Mouse (Mus musculus) megakaryocyte-erythroid progenitor cell, adult 5-6 weeks (primary cell): Measurements from ENCODE around the gene Ppp1r27. TPM values are rescaled to one million over a fixed set of nuclear protein-coding genes. Genes with fewer than 3 reads are reported as not detected.

Experiments
- total RNA-seq, 2 experiments: library from RNA; stranded (forward) in 1 of 2; stranded (reverse) in 1 of 2; fragments of 200-1000, 215-1000 nt in 1 of 2; fragments of >200 nt in 1 of 2; fragmentation: Nextera tagmentation in 1 of 2; gene quantifications; 2 replicates each; pipeline ENCODE4 v1.2.3; 2014 to 2017

Ppp1r27 gene
- total RNA-seq, 2 experiments from 2014 or later: not detected

Other genes starting within 250 kb of the Ppp1r27 start
Only the 30 nearest of the 34 such genes appear.
- 774 and 823 TPM in 2 replicates for gene Actg1, start 202.6 kb downstream of the Ppp1r27 start, total RNA-seq (2014; fragmentation: Nextera tagmentation)
- 492 and 662 TPM in 2 replicates for gene Actg1, start 202.6 kb downstream of the Ppp1r27 start, total RNA-seq (2017)
- not detected in 2 replicates for gene Fscn2, start 189.6 kb downstream of the Ppp1r27 start, total RNA-seq (2014; fragmentation: Nextera tagmentation)
- gene Fscn2, start 189.6 kb downstream of the Ppp1r27 start, total RNA-seq (2017): not detected in 2 replicates
- gene Faap100, start 172.4 kb downstream of the Ppp1r27 start, total RNA-seq (2014; fragmentation: Nextera tagmentation): 31.0 and 34.7 TPM in 2 replicates
- 11.3 and 11.6 TPM in 2 replicates for gene Faap100, start 172.4 kb downstream of the Ppp1r27 start, total RNA-seq (2017)
- 59.3 and 65.2 TPM in 2 replicates for gene Nploc4, start 113.4 kb downstream of the Ppp1r27 start, total RNA-seq (2014; fragmentation: Nextera tagmentation)
- gene Nploc4, start 113.4 kb downstream of the Ppp1r27 start, total RNA-seq (2017): 32.5 and 41.1 TPM in 2 replicates
- not detected in 2 replicates for gene Tspan10, start 108.5 kb downstream of the Ppp1r27 start, total RNA-seq (2014; fragmentation: Nextera tagmentation)
- not detected in 2 replicates for gene Tspan10, start 108.5 kb downstream of the Ppp1r27 start, total RNA-seq (2017)
- 0.37 TPM in 1 of 2 replicates, not detected in the other for gene Pde6g, start 97.6 kb downstream of the Ppp1r27 start, total RNA-seq (2014; fragmentation: Nextera tagmentation)
- 0.38 TPM in 1 of 2 replicates, not detected in the other for gene Pde6g, start 97.6 kb downstream of the Ppp1r27 start, total RNA-seq (2017)
- 8.0 and 20.5 TPM in 2 replicates for gene Oxld1, start 93.1 kb downstream of the Ppp1r27 start, total RNA-seq (2014; fragmentation: Nextera tagmentation)
- gene Oxld1, start 93.1 kb downstream of the Ppp1r27 start, total RNA-seq (2017): 14.0 and 27.9 TPM in 2 replicates
- 36.1 and 67.6 TPM in 2 replicates for gene Ccdc137, start 93.0 kb downstream of the Ppp1r27 start, total RNA-seq (2014; fragmentation: Nextera tagmentation)
- 70.0 and 99.8 TPM in 2 replicates for gene Ccdc137, start 93.0 kb downstream of the Ppp1r27 start, total RNA-seq (2017)
- 11.2 and 14.7 TPM in 2 replicates for gene Arl16, start 83.5 kb downstream of the Ppp1r27 start, total RNA-seq (2014; fragmentation: Nextera tagmentation)
- gene Arl16, start 83.5 kb downstream of the Ppp1r27 start, total RNA-seq (2017): 8.8 and 21.9 TPM in 2 replicates
- 165 and 221 TPM in 2 replicates for gene Mrpl12, start 66.5 kb downstream of the Ppp1r27 start, total RNA-seq (2014; fragmentation: Nextera tagmentation)
- 151 and 192 TPM in 2 replicates for gene Mrpl12, start 66.5 kb downstream of the Ppp1r27 start, total RNA-seq (2017)
- 16.9 and 27.2 TPM in 2 replicates for gene Slc25a10, start 59.3 kb downstream of the Ppp1r27 start, total RNA-seq (2014; fragmentation: Nextera tagmentation)
- gene Slc25a10, start 59.3 kb downstream of the Ppp1r27 start, total RNA-seq (2017): 17.6 and 18.8 TPM in 2 replicates
- not detected in 2 replicates for gene Gcgr, start 20.4 kb downstream of the Ppp1r27 start, total RNA-seq (2014; fragmentation: Nextera tagmentation)
- not detected in 2 replicates for gene Gcgr, start 20.4 kb downstream of the Ppp1r27 start, total RNA-seq (2017)
- gene Mcrip1, start 1.4 kb downstream of the Ppp1r27 start, total RNA-seq (2014; fragmentation: Nextera tagmentation): 60.4 and 62.7 TPM in 2 replicates
- gene Mcrip1, start 1.4 kb downstream of the Ppp1r27 start, total RNA-seq (2017): 18.5 and 18.8 TPM in 2 replicates
- 236 and 270 TPM in 2 replicates for gene P4hb, start 22.1 kb upstream of the Ppp1r27 start, total RNA-seq (2014; fragmentation: Nextera tagmentation)
- 334 and 373 TPM in 2 replicates for gene P4hb, start 22.1 kb upstream of the Ppp1r27 start, total RNA-seq (2017)
- gene Arhgdia, start 30.5 kb upstream of the Ppp1r27 start, total RNA-seq (2014; fragmentation: Nextera tagmentation): 248 and 334 TPM in 2 replicates
- gene Arhgdia, start 30.5 kb upstream of the Ppp1r27 start, total RNA-seq (2017): 96.3 and 154 TPM in 2 replicates
- gene Alyref, start 47.2 kb upstream of the Ppp1r27 start, total RNA-seq (2014; fragmentation: Nextera tagmentation): 157 and 232 TPM in 2 replicates
- 208 and 278 TPM in 2 replicates for gene Alyref, start 47.2 kb upstream of the Ppp1r27 start, total RNA-seq (2017)
- 84.0 and 110 TPM in 2 replicates for gene Anapc11, start 47.3 kb upstream of the Ppp1r27 start, total RNA-seq (2014; fragmentation: Nextera tagmentation)
- gene Anapc11, start 47.3 kb upstream of the Ppp1r27 start, total RNA-seq (2017): 21.9 and 27.6 TPM in 2 replicates
- 3.3 TPM in 1 of 2 replicates, not detected in the other for gene Npb, start 57.3 kb upstream of the Ppp1r27 start, total RNA-seq (2014; fragmentation: Nextera tagmentation)
- not detected in 2 replicates for gene Npb, start 57.3 kb upstream of the Ppp1r27 start, total RNA-seq (2017)
- gene Pcyt2, start 66.8 kb upstream of the Ppp1r27 start, total RNA-seq (2014; fragmentation: Nextera tagmentation): 74.6 and 87.3 TPM in 2 replicates
- gene Pcyt2, start 66.8 kb upstream of the Ppp1r27 start, total RNA-seq (2017): 28.5 and 29.6 TPM in 2 replicates
- 62.8 and 79.3 TPM in 2 replicates for gene Sirt7, start 74.1 kb upstream of the Ppp1r27 start, total RNA-seq (2014; fragmentation: Nextera tagmentation)
- 39.8 and 48.3 TPM in 2 replicates for gene Sirt7, start 74.1 kb upstream of the Ppp1r27 start, total RNA-seq (2017)
- 26.0 and 31.6 TPM in 2 replicates for gene Mafg, start 82.5 kb upstream of the Ppp1r27 start, total RNA-seq (2014; fragmentation: Nextera tagmentation)
- gene Mafg, start 82.5 kb upstream of the Ppp1r27 start, total RNA-seq (2017): 11.7 and 12.2 TPM in 2 replicates
- gene Pycr1, start 92.6 kb upstream of the Ppp1r27 start, total RNA-seq (2014; fragmentation: Nextera tagmentation): 0.13 and 1.1 TPM in 2 replicates
- gene Pycr1, start 92.6 kb upstream of the Ppp1r27 start, total RNA-seq (2017): 1.5 TPM in 1 of 2 replicates, not detected in the other
- gene Myadml2, start 97.0 kb upstream of the Ppp1r27 start, total RNA-seq (2014; fragmentation: Nextera tagmentation): 6.3 TPM in 1 of 2 replicates, not detected in the other
- not detected in 2 replicates for gene Myadml2, start 97.0 kb upstream of the Ppp1r27 start, total RNA-seq (2017)
- not detected in 2 replicates for gene Notum, start 110.0 kb upstream of the Ppp1r27 start, total RNA-seq (2014; fragmentation: Nextera tagmentation)
- not detected in 2 replicates for gene Notum, start 110.0 kb upstream of the Ppp1r27 start, total RNA-seq (2017)
- 79.5 and 108 TPM in 2 replicates for gene Aspscr1, start 121.8 kb upstream of the Ppp1r27 start, total RNA-seq (2014; fragmentation: Nextera tagmentation)
- 15.5 and 52.7 TPM in 2 replicates for gene Aspscr1, start 121.8 kb upstream of the Ppp1r27 start, total RNA-seq (2017)
- gene Cenpx, start 162.6 kb upstream of the Ppp1r27 start, total RNA-seq (2014; fragmentation: Nextera tagmentation): 132 and 157 TPM in 2 replicates
- 95.0 and 99.4 TPM in 2 replicates for gene Cenpx, start 162.6 kb upstream of the Ppp1r27 start, total RNA-seq (2017)
- gene Lrrc45, start 162.8 kb upstream of the Ppp1r27 start, total RNA-seq (2014; fragmentation: Nextera tagmentation): 25.3 and 34.4 TPM in 2 replicates
- 37.0 and 38.1 TPM in 2 replicates for gene Lrrc45, start 162.8 kb upstream of the Ppp1r27 start, total RNA-seq (2017)
- gene Rac3, start 170.3 kb upstream of the Ppp1r27 start, total RNA-seq (2014; fragmentation: Nextera tagmentation): 1.6 and 2.9 TPM in 2 replicates
- gene Rac3, start 170.3 kb upstream of the Ppp1r27 start, total RNA-seq (2017): not detected in 2 replicates
- gene Dcxr, start 176.1 kb upstream of the Ppp1r27 start, total RNA-seq (2014; fragmentation: Nextera tagmentation): 12.7 and 14.9 TPM in 2 replicates
- 6.2 and 10.2 TPM in 2 replicates for gene Dcxr, start 176.1 kb upstream of the Ppp1r27 start, total RNA-seq (2017)
- gene Cbr2, start 181.0 kb upstream of the Ppp1r27 start, total RNA-seq (2014; fragmentation: Nextera tagmentation): not detected in 2 replicates
- gene Cbr2, start 181.0 kb upstream of the Ppp1r27 start, total RNA-seq (2017): not detected in 2 replicates